Mouse (Mus musculus) central nervous system, embryonic 14 days (tissue): ENCODE measurements around the gene Prdx1. TPM values are rescaled to one million over a fixed set of nuclear protein-coding genes. Genes with fewer than 3 reads are reported as not detected.

Experiments used
- polyA plus RNA-seq: library from polyadenylated mRNA; depleted of rRNA; stranded (reverse); fragments of >200 nt; gene quantifications from 2 replicates; pipeline ENCODE4 v1.2.3, GENCODE M21; 2012; rRNA removed

Gene Prdx1
- 249 and 273 TPM in 2 replicates for polyA plus RNA-seq

GRCm38 (mm10) chr4:116685402-116686061, at the start of gene Prdx1:
Prdx1 (plus strand) TSS chr4:116685544.

GRCm38 (mm10) chr4:116650924-116651796, 34.2 kb upstream of the Prdx1 start, which contains the start of gene Akr1a1:
Akr1a1 (minus strand) TSS chr4:116651680.

GRCm38 (mm10) chr4:116708201-116708764, 22.9 kb downstream of the Prdx1 start, which contains the start of the genes Mmachc and Ccdc163:
Mmachc (minus strand) TSS chr4:116708406.
Ccdc163 (plus strand) TSS chr4:116708509.

GRCm38 (mm10) chr4:116720343-116721097, 35.2 kb downstream of the Prdx1 start, which contains the start of gene Tesk2:
Tesk2 (plus strand) TSS chr4:116720948.

Other genes starting within 250 kb of the Prdx1 start
- 112 and 116 TPM in 2 replicates for gene Mast2, start 221.4 kb upstream of the Prdx1 start, polyA plus RNA-seq
- 6.9 and 7.8 TPM in 2 replicates for gene Ipp, start 178.0 kb upstream of the Prdx1 start, polyA plus RNA-seq
- gene Tmem69, start 129.6 kb upstream of the Prdx1 start, polyA plus RNA-seq, result 13.7 and 14.0 TPM in 2 replicates
- 37.1 and 38.9 TPM in 2 replicates for gene Gpbp1l1, start 127.9 kb upstream of the Prdx1 start, polyA plus RNA-seq
- 4.4 and 5.0 TPM in 2 replicates for gene Ccdc17, start 88.9 kb upstream of the Prdx1 start, polyA plus RNA-seq
- gene Nasp, start 57.6 kb upstream of the Prdx1 start, polyA plus RNA-seq, result 159 and 176 TPM in 2 replicates
- 627 and 659 TPM in 2 replicates for gene Akr1a1, start 33.9 kb upstream of the Prdx1 start, polyA plus RNA-seq
- 21.2 and 24.2 TPM in 2 replicates for gene Mmachc, start 22.9 kb downstream of the Prdx1 start, polyA plus RNA-seq
- 38.7 and 43.2 TPM in 2 replicates for gene Ccdc163, start 23.0 kb downstream of the Prdx1 start, polyA plus RNA-seq
- gene Tesk2, start 35.4 kb downstream of the Prdx1 start, polyA plus RNA-seq, result 4.9 and 5.1 TPM in 2 replicates
- gene Toe1, start 122.1 kb downstream of the Prdx1 start, polyA plus RNA-seq, result 36.1 and 39.4 TPM in 2 replicates
- gene Mutyh, start 122.2 kb downstream of the Prdx1 start, polyA plus RNA-seq, result 20.2 and 20.6 TPM in 2 replicates
- gene Hpdl, start 136.2 kb downstream of the Prdx1 start, polyA plus RNA-seq, result 0.49 and 0.50 TPM in 2 replicates
- 22.0 and 27.1 TPM in 2 replicates for gene Zswim5, start 191.8 kb downstream of the Prdx1 start, polyA plus RNA-seq